Mouse (Mus musculus): Measurements from ENCODE around the gene Mpp1. TPM values are rescaled to one million over a fixed set of nuclear protein-coding genes. Genes with fewer than 3 reads are reported as not detected.

Gene Mpp1
- total RNA-seq, 2 experiments from 2014 or later, result 11.8 to 12.2 TPM

GRCm38 (mm10) chrX:75126893-75127292 is 3.9 kb downstream of the Mpp1 start:
- DNase-seq, result no peak
- H3K4me3 ChIP-seq, result no peak overlapping the region
- intact Hi-C loops (cut with DNase I), result no loop called here
- TF ChIP-seq CTCF (IDR thresholded peaks at IDR 0.05), result no peak
- no peak overlapping the region for H3K27ac ChIP-seq

GRCm38 (mm10) chrX:75125606-75126005 is 5.2 kb downstream of the Mpp1 start:
- TF ChIP-seq CTCF (IDR thresholded peaks at IDR 0.05), result no peak
- Histone ChIP-seq H3K4me3 (no peak overlapping the region), H3K27ac (no peak overlapping the region)
- intact Hi-C loops (cut with DNase I), result no loop called here
- DNase-seq, result no peak

GRCm38 (mm10) chrX:75115550-75115949 is 15.3 kb downstream of the Mpp1 start:
- H3K27ac ChIP-seq, result no peak overlapping the region
- intact Hi-C loops (cut with DNase I), result no loop called here
- no peak overlapping the region for H3K4me3 ChIP-seq
- TF ChIP-seq CTCF (IDR thresholded peaks at IDR 0.05), result no peak
- DNase-seq, result no peak

- intact Hi-C loops (cut with DNase I), result no loop called here
- H3K27ac ChIP-seq, result no peak overlapping the region
- no peak for DNase-seq
- no peak overlapping the region for H3K4me3 ChIP-seq
- no peak for TF ChIP-seq CTCF (IDR thresholded peaks at IDR 0.05)
Observed at GRCm38 (mm10) chrX:75102293-75102692, 28.5 kb downstream of the Mpp1 start.

- H3K27ac ChIP-seq, result no peak overlapping the region
- no peak for TF ChIP-seq CTCF (IDR thresholded peaks at IDR 0.05)
- DNase-seq, result no peak
- H3K4me3 ChIP-seq, result no peak overlapping the region
- intact Hi-C loops (cut with DNase I), result no loop called here
Observed at GRCm38 (mm10) chrX:75098799-75099198, 32.0 kb downstream of the Mpp1 start.

- H3K27ac ChIP-seq, result peak overlapping the region; percentile 89
- DNase-seq, result peak; percentile 19
- TF ChIP-seq CTCF (IDR thresholded peaks at IDR 0.05), result no peak
- peak overlapping the region; percentile 81 for H3K4me3 ChIP-seq
- intact Hi-C loops (cut with DNase I), result no loop called here
Observed at GRCm38 (mm10) chrX:75096163-75096770, 34.5 kb downstream of the Mpp1 start.

GRCm38 (mm10) chrX:75095369-75096162 is 35.2 kb downstream of the Mpp1 start, which contains the start of gene Dkc1:
TSS of gene Dkc1 (plus strand) at chrX:75095854.
- Histone ChIP-seq H3K27ac (peak within 1 kb of the TSS; percentile 89), H3K4me3 (peak within 1 kb of the TSS; percentile 81)
- intact Hi-C loops (cut with DNase I), result no loop called here
- peak; percentile 94 for DNase-seq
- TF ChIP-seq CTCF (IDR thresholded peaks at IDR 0.05), result no peak

GRCm38 (mm10) chrX:75085654-75086053 is 45.2 kb downstream of the Mpp1 start:
- DNase-seq, result no peak
- peak; percentile 28; the same call in 1 of the 2 replicates for TF ChIP-seq CTCF (IDR thresholded peaks at IDR 0.05)
- no peak overlapping the region for H3K27ac ChIP-seq
- H3K4me3 ChIP-seq, result no peak overlapping the region
- intact Hi-C loops (cut with DNase I), result no loop called here

- Histone ChIP-seq H3K4me3 (peak within 1 kb of the TSS; percentile 77), H3K27ac (peak within 1 kb of the TSS; percentile 74)
- DNase-seq, result peak; percentile 63
- no peak for TF ChIP-seq CTCF (IDR thresholded peaks at IDR 0.05)
- intact Hi-C loops (cut with DNase I), result no loop called here
Observed at GRCm38 (mm10) chrX:75084774-75085508, 45.9 kb downstream of the Mpp1 start, which contains the start of gene Gab3. TSS of gene Gab3 (minus strand) at chrX:75085458.

GRCm38 (mm10) chrX:75083982-75084773 is 46.6 kb downstream of the Mpp1 start:
- Histone ChIP-seq H3K4me3 (peak overlapping the region; percentile 77), H3K27ac (peak overlapping the region; percentile 74)
- DNase-seq, result no peak
- TF ChIP-seq CTCF (IDR thresholded peaks at IDR 0.05), result no peak
- intact Hi-C loops (cut with DNase I), result no loop called here

GRCm38 (mm10) chrX:75082351-75082750 is 48.5 kb downstream of the Mpp1 start:
- Histone ChIP-seq H3K4me3 (no peak overlapping the region), H3K27ac (no peak overlapping the region)
- DNase-seq, result no peak
- intact Hi-C loops (cut with DNase I), result no loop called here
- TF ChIP-seq CTCF (IDR thresholded peaks at IDR 0.05), result no peak

Other genes with a start within 250 kb of the Mpp1 start
- gene Gab3, start 45.6 kb downstream of the Mpp1 start, total RNA-seq (2021), result under 1 TPM; 0.47 to 0.64 TPM
- gene Dkc1, start 35.2 kb downstream of the Mpp1 start, total RNA-seq (2021), result 10 to 100 TPM; 28.6 to 29.2 TPM
- not detected for gene Smim9, start 32.8 kb upstream of the Mpp1 start, total RNA-seq (2021)